Mouse (Mus musculus) spleen, postnatal 14 days (tissue): ENCODE results near the gene Acly.

Experiments
- DNase-seq, 2 experiments: peaks; one replicate each; pipeline ENCODE4 v3.0.0; 2021 to 2022; ENCODE audit warnings: low spot score in 2 of 2

Acly gene

DNA sequence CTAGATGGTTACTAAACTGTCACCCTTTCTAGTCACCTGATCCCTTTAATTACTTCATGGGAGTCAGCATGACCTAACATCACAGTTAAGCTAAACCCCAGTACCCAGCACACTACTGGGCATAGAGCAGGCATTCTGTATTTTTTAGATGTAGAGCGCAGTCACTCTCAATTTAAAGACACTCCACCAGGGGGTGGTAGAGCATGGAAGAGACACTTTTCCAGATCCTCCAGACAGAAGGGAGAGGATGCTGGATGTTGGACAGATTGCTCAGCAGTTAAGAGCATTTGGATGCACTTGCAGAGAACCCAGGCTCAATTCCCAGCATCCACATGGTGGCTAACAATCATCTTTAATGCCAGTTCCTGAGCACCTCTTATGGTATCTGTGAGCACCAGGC, 15.4 kb downstream of the Acly start:
- DNase-seq = no peak

DNA sequence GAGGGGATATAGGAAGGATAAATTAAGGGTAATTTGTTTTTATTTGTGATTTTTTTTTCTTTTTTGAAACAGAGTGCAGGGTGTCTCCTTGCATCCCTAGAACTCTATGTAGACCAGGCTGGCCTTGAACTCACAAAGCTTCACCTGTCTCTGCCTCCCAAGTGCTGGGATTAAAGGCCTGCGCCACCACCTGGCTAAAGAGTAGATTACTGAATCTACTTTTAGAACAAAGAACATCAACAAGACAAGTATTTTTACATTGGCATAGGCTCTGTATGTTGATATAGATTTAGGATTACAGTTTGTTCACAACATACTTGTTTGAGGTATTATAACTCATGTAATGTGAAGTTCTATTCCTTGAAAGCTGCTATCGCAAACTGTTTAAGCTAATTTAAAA, 17.2 kb downstream of the Acly start:
- no peak for DNase-seq

- DNase-seq = no peak
Measured at GRCm38 (mm10) chr11:100505997-100506396, 21.8 kb downstream of the Acly start.

DNA sequence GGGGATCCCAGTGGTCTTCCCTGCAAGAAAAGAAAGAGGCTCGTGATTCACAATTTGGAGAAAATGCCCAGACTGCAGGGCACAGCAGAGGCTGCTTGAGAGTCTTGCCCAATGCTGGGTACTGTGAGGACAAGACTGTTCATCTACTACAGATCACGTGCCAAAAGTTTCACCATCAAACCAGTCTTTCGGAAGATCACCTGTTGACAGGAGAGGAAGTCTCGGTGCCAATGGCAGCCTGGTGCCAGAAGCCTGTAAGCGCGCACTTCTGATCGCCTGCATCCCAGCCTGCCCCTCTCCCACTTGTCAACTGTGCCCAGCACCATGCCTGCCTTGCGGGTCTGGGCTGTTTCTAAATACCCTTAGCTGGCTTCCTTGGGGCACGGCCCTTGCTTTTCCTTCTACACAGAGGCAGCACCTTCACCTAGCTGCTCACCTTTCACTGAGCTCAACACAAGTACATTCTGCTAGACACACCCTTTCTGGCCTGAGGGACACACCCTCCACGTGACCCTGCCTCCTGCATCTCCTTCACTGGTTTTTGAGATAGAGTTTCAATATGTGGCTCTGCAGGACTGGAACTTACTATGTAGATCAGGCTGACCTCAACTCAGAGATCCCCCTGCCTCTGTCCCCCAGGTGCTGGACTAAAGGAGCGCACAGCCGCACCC, 22.7 kb downstream of the Acly start:
- DNase-seq = no peak

- DNase-seq = no peak
Measured at GRCm38 (mm10) chr11:100501321-100501720, 26.5 kb downstream of the Acly start.

- DNase-seq = no peak
Measured at GRCm38 (mm10) chr11:100500651-100501050, 27.1 kb downstream of the Acly start.

DNA sequence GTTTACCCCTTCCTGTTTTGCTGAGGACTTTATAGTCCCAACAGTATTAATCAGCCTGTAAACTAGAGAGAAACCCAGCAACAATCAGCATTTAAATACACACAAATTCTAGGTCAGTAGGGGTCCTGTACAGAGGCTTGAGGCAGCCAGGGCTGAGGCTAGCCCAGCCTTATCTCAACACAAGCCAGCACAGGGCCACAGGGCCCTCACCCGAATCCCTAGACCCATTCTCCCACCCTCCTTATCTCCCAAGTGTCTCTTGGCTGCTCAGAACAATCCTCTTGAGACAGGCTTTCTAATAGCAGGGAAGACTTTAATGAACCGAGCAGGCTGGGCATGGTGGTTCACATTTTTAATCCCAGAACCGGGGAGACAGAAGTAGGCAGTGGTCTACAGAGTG, 27.6 kb downstream of the Acly start:
- DNase-seq = no peak

GRCm38 (mm10) chr11:100493771-100494170, 34.0 kb downstream of the Acly start:
- DNase-seq = no peak

DNA sequence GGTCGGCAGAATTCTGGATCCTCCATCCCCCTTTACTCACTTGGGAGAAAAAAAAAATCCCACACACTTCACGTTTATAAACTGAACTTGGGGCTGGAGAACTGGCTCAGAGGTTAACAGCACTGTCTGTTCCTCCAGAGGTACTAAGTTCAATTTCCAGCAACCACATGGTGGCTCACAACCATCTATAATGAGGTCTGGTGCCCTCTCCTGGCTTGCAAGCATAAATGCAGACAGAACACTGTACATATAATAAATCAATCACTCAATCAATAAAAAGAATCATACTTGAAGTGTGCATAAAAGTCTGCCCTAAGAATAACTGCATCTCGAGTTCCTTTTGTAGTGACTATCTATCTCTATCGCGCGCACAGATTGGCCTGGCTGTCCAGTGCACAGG, 36.8 kb downstream of the Acly start:
- DNase-seq = no peak

- DNase-seq = peak in 1 of 2 experiments; percentile 19
Measured at GRCm38 (mm10) chr11:100485801-100486538, 41.8 kb downstream of the Acly start.

GRCm38 (mm10) chr11:100484461-100484860, 43.3 kb downstream of the Acly start:
- DNase-seq = no peak

- DNase-seq = no peak
Measured at GRCm38 (mm10) chr11:100479152-100479551, 48.6 kb downstream of the Acly start.

- no peak for DNase-seq
Measured at GRCm38 (mm10) chr11:100476281-100476680, 51.5 kb downstream of the Acly start.

DNA sequence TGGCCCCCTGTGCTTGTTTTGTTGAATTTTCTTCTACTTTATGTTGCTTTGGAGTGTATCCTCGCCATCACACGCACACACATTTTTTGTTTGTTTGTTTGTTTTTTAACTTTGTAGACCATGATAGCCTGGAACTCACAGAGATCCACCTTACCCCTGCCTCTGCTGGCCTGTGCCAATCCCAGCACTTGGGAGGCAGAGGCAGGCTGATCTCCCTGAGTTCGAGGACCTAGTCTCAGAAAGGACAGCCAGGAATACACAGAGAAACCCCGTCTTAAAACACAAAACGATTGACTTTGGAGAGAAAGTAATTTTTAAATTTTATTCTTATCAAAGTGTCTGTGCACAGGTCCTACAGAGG, 54.9 kb downstream of the Acly start:
- DNase-seq = no peak

GRCm38 (mm10) chr11:100472197-100472934, 55.4 kb downstream of the Acly start, which contains the start of gene Klhl11:
TSS of gene Klhl11 (minus strand) at chr11:100472741.
- DNase-seq = peak; percentile 84 to 90

DNA sequence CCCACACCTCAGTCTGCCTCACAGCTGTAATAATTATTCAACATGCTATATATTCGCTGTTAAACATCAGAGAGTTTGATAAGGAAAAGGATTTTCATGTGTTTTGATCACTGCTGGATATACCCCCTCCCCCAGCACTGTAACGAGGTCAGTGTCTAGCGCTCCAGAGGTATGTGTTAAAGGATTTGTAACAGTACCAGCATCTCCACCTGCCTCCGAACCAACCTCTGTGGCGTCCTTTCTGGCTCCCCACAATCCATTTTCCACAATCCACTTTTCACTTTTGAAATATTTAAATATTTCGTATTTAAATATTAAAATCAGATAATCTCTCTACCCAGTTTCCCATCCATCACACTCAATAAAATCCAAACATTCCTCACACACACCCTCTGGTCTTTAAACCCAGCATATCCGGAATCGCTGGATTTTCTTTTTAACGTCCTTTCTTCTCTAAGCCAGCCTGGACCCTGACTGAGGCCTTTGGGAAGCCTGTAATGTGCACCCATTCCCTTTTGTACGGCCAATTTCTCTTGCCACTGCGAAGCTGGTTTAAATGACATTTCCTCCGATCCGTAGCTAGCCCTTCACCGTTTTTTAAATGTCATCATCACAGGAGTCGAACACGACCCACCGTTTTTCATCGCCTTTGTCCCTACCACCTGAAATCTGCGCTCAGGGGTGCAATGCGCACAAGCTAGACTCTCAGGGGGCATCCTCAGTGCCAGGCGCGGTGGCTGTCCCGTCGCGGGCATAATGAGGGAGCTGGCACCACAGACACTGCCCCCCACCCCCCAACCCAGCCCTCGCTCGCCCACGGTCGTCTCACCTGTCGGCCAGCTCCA, 56.2 kb downstream of the Acly start:
- no peak for DNase-seq

DNA sequence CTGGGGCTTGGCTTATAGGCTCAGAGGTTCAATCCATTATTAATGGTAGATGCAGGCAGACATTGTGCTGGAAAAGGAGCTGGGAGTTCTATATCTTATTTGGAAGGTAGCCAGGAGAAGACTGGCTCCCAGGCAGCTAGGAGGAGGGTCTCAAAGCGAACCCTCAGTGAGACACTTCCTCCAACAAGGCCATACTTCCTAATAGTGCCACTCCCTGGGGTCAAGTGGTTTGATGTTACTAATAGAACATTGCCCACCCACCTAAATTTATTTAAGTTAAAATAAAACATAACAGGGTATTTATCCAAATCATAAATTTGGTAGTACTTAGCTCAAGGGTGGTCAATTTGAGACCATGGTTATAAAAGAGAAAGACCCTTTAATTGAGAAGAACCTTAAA, 62.0 kb downstream of the Acly start:
- DNase-seq = no peak

GRCm38 (mm10) chr11:100465229-100465792, 62.5 kb downstream of the Acly start:
- DNase-seq = no peak

DNA sequence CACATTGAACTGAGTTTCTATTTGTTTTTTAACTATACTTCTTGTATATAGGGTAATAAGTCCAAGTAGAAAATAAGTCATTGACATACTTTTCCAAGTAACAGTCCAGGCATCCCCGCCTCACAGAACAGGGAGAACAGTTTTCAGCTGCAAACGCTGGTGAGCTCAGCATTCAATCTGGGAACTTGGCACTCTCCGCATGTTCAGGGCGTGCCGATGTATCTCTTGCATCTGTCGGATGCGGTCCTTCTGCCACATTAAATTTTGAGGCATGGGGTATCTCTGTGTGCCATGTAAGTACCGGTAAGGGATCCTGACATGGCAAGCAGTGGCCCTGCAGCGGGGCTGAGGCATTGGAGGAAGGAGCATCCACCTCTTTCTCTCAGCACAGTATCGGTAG, 65.1 kb downstream of the Acly start:
- no peak for DNase-seq

DNA sequence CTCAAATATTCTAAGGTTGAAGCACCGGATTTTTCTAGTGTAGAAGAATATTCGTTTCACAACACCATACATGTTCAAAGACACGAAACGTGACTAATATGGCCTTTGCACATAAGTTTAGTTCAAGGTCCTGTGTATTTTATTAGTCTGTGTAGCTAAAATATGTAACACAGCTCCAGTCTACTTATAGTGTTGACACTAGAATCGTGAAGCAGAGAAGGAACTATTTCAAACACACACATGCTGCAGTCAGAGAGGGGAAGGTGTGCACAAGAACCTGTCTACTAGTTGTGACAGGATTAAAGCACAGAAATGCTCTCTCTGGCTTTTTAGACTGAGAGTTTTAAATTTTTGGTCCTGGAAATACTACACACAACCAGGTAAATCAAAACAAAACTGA, 70.1 kb downstream of the Acly start:
- no peak for DNase-seq

- DNase-seq = no peak
Measured at GRCm38 (mm10) chr11:100457247-100457646, 70.6 kb downstream of the Acly start.

GRCm38 (mm10) chr11:100442625-100443024, 85.2 kb downstream of the Acly start:
- no peak for DNase-seq
